Mouse (Mus musculus) limb, embryonic 14.5 days (tissue): ENCODE data around the gene Ces1b. TPM values are rescaled to one million over a fixed set of nuclear protein-coding genes. Genes with fewer than 3 reads are reported as not detected.
A peak's percentile ranks its signal among the peaks of the same experiment; 100 is the strongest.

Source experiments
- ATAC-seq: fragments of 200-750 bp; cut with Nextera tagmentation; 2 replicates; pipeline ENCODE4 v1.8.0; 2017; ENCODE audit warnings: low read depth, moderate number of reproducible peaks, moderate TSS enrichment; ENCODE audit not compliant: low FRiP score
- DNase-seq: peaks from one replicate; pipeline ENCODE4 v3.0.0-alpha.2; 2015; ENCODE audit warnings: low spot score
- H3K27ac ChIP-seq: fragments of 300-500 bp; sonication (generic); replicated peaks from 2 replicates; pipeline ENCODE4 v1.5.1; 2014; ENCODE audit warnings: low read depth, mild to moderate bottlenecking, low read length, moderate library complexity, mixed read lengths
- H3K27me3 ChIP-seq: fragments of 300-500 bp; sonication (generic); 2 replicates; pipeline ENCODE4 v1.6.1; 2014; ENCODE audit warnings: low read length, mixed read lengths; ENCODE audit not compliant: control insufficient read depth, insufficient read depth
- H3K36me3 ChIP-seq: fragments of 300-500 bp; sonication (generic); 2 replicates; pipeline ENCODE4 v1.6.1; 2014; ENCODE audit warnings: mild to moderate bottlenecking, low read length, moderate library complexity, mixed read lengths; ENCODE audit not compliant: control insufficient read depth, insufficient read depth
- H3K4me1 ChIP-seq: fragments of 300-500 bp; sonication (generic); 2 replicates; pipeline ENCODE4 v1.6.1; 2014; ENCODE audit warnings: antibody characterized with exemption, low read length, mixed read lengths; ENCODE audit not compliant: control insufficient read depth, insufficient read depth
- H3K4me2 ChIP-seq: fragments of 300-500 bp; sonication (generic); replicated peaks from 2 replicates; pipeline ENCODE4 v1.6.1; 2014; ENCODE audit warnings: low read depth, mild to moderate bottlenecking, low read length, moderate library complexity; ENCODE audit not compliant: severe bottlenecking
- H3K4me3 ChIP-seq: fragments of 300-500 bp; sonication (generic); replicated peaks from 2 replicates; pipeline ENCODE4 v1.5.1; 2014; ENCODE audit warnings: low read length
- H3K9ac ChIP-seq: fragments of 300-500 bp; sonication (generic); 2 replicates; pipeline ENCODE4 v1.6.1; 2014; ENCODE audit warnings: mild to moderate bottlenecking, low read depth, low read length, moderate library complexity; ENCODE audit not compliant: severe bottlenecking
- H3K9me3 ChIP-seq: fragments of 300-500 bp; sonication (generic); 2 replicates; pipeline ENCODE4 v1.6.1; 2016; ENCODE audit warnings: low read length; ENCODE audit not compliant: control insufficient read depth
- POLR2A ChIP-seq: fragments of 200-500 bp; IDR thresholded peaks from 2 replicates; pipeline ENCODE4 v1.8.0; 2012; ENCODE audit warnings: inconsistent platforms, mild to moderate bottlenecking, moderate library complexity, borderline replicate concordance; ENCODE audit not compliant: insufficient read depth, insufficient read length; ENCODE audit errors: extremely low read depth
- WGBS: fragments of 180-500 bp; shearing (Covaris S2); extraction: QIAGEN DNeasy Blood & Tissue Kit; methylation state at CpG from one replicate; pipeline ENCODE4 v1.1.7; 2014; 5-methylcytosine and 5-hydroxymethylcytosine counted together
- polyA plus RNA-seq, 2 experiments: library from polyadenylated mRNA; depleted of rRNA in 1 of 2; stranded (reverse) in 1 of 2; unstranded in 1 of 2; fragments of >200 nt; fragmentation: Nextera tagmentation in 1 of 2; extraction: Ambion mirVana in 1 of 2; gene quantifications; 2 replicates each; pipeline versions ENCODE4 v1.2.1 to v1.2.3; 2012 to 2014

The Ces1b gene
- polyA plus RNA-seq, 2 experiments: not detected

- Histone ChIP-seq H3K27ac (no peak overlapping the region), H3K36me3 (no peaks in the 10 kb centered on the region), H3K27me3 (no peaks in the 10 kb centered on the region), H3K4me3 (no peak overlapping the region), H3K4me2 (no peak overlapping the region), H3K9ac (no peak overlapping the region), H3K4me1 (no peaks in the 10 kb centered on the region), H3K9me3 (no peaks in the 10 kb centered on the region)
- DNase-seq: peak; percentile 6
- no peak for TF ChIP-seq POLR2A
- 46% methylated on average over 4 of the region's 4 CpGs for WGBS
- no peak for ATAC-seq
Measured at GRCm38 (mm10) chr8:93048510-93049416, 31.1 kb downstream of the Ces1b start.

- DNase-seq: no peak
- Histone ChIP-seq H3K36me3 (no peaks in the 10 kb centered on the region), H3K9ac (no peak within 1 kb of the TSS), H3K4me1 (no peaks in the 10 kb centered on the region), H3K9me3 (no peaks in the 10 kb centered on the region), H3K4me3 (no peak within 1 kb of the TSS), H3K27me3 (no peaks in the 10 kb centered on the region), H3K27ac (no peak within 1 kb of the TSS), H3K4me2 (no peak within 1 kb of the TSS)
- WGBS: 44% methylated on average over 3 of the region's 3 CpGs
- ATAC-seq: no peak
- TF ChIP-seq POLR2A: no peak
Measured at GRCm38 (mm10) chr8:93048092-93048491, 31.7 kb downstream of the Ces1b start, which contains the start of gene Ces1a. Ces1a (minus strand) TSS chr8:93048192.

- Histone ChIP-seq H3K4me2 (no peak overlapping the region), H3K36me3 (no peaks in the 10 kb centered on the region), H3K27ac (no peak overlapping the region), H3K4me3 (no peak overlapping the region), H3K9ac (no peak overlapping the region), H3K9me3 (no peaks in the 10 kb centered on the region), H3K4me1 (no peaks in the 10 kb centered on the region), H3K27me3 (no peaks in the 10 kb centered on the region)
- no peak for ATAC-seq
- 26% methylated on average over 1 of the region's 1 CpGs for WGBS
- no peak for DNase-seq
- TF ChIP-seq POLR2A: no peak
Measured at GRCm38 (mm10) chr8:93043083-93043482, 36.7 kb downstream of the Ces1b start.

- no peaks in the 10 kb centered on the region for H3K36me3 ChIP-seq
- no peak overlapping the region for H3K27ac ChIP-seq
- H3K9me3 ChIP-seq: no peaks in the 10 kb centered on the region
- H3K4me3 ChIP-seq: no peak overlapping the region
- DNase-seq (peak; percentile 14), ATAC-seq (no peak)
- H3K9ac ChIP-seq: no peak overlapping the region
- H3K27me3 ChIP-seq: no peaks in the 10 kb centered on the region
- 85% methylated on average over 4 of the region's 4 CpGs for WGBS
- no peak for TF ChIP-seq POLR2A
- H3K4me1 ChIP-seq: no peaks in the 10 kb centered on the region
- H3K4me2 ChIP-seq: no peak overlapping the region
Measured at GRCm38 (mm10) chr8:93040776-93041567, 38.8 kb downstream of the Ces1b start.

- no peak overlapping the region for H3K27ac ChIP-seq
- no peak for TF ChIP-seq POLR2A
- no peak overlapping the region for H3K9ac ChIP-seq
- ATAC-seq (no peak), DNase-seq (no peak)
- no peaks in the 10 kb centered on the region for H3K9me3 ChIP-seq
- H3K4me1 ChIP-seq: no peaks in the 10 kb centered on the region
- 72% methylated on average over 2 of the region's 2 CpGs for WGBS
- no peak overlapping the region for H3K4me2 ChIP-seq
- no peak overlapping the region for H3K4me3 ChIP-seq
- no peaks in the 10 kb centered on the region for H3K36me3 ChIP-seq
- no peaks in the 10 kb centered on the region for H3K27me3 ChIP-seq
Measured at GRCm38 (mm10) chr8:93040256-93040655, 39.6 kb downstream of the Ces1b start.
